Mouse (Mus musculus) adrenal gland, adult 8-10 months (tissue): ENCODE data around the gene Mgll. TPM values are rescaled to one million over a fixed set of nuclear protein-coding genes. Genes with fewer than 3 reads are reported as not detected.

Experiments
- DNase-seq: peaks from one replicate; pipeline ENCODE4 v3.0.0; 2022
- total RNA-seq, 4 experiments: library from RNA; stranded (reverse); gene quantifications; 2 replicates each; pipeline ENCODE4 v1.2.4; 2022

The Mgll gene
- total RNA-seq, 4 experiments from 2014 or later = 99.2 to 165 (median 135) TPM

DNA sequence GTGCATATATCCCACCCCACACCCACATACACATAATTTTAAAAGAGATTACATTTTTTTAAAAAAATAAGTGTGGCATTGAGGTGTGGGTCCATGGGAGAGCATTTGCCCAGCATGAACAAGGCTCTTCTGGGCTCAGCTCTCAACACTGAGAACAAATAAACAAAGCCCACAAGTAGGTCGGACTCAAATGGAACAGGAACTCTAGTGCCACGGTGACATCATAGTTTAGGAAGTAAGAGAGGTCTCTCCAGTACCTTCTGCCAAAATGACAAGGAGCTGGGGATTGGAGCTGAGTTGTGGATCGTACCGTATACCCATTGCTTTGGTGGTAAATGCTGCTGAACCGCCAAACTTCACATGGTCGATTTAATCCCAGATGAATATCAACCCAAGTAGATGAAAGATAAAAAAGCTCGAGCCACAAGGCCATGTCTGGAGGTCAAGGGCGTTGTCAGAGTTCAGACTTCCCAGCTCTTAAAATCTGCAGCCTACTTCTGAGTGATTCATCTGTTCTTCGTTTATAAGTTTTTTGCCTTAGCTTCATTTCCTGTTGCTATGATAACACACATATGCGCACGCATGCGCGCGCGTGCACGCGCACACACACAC is 80.9 kb downstream of the Mgll start:
- DNase-seq = peak; percentile 66

DNA sequence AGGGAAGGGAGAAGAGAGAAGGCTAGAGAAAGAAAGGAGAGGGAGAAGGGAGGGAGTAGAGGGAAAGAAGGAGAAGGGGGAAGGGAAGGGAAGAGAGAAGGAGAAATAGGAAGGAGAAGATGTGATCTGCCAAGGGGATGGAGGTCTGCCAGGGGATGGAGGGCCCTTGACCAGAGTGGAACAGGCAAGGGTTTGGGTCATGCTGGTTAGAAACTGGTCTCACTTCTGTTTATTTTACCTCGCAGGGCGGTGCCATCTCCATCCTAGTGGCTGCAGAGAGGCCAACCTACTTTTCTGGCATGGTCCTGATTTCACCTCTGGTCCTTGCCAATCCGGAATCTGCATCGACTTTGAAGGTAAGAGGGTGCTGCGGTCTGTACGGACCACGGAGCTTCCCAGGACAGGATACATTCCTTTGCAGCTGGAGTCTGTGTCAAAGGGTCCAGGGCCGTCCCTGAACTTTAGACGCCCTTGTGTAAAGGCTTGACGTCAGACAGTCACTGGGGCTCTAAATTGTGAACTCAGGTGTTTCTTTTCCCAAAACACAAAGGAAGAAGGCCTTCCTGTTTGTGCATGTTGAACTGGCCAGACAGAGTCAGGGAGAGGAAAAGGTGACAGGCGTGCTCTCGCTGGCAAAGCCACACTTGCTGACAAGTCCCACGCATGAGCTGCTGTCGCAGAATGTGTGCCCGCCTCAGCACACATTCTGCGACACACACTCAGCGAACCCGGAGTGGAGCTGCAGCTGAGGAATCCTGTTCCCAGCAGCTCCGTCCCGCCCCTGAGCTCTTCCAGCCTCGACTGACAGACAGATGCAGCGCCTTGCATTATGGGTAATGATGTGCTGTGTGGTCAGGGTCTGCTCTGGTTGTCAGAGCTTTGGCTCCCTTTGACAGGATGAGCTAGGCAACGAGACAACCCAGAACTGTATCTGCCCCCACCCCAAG is 85.2 kb downstream of the Mgll start:
- DNase-seq = no peak

DNA sequence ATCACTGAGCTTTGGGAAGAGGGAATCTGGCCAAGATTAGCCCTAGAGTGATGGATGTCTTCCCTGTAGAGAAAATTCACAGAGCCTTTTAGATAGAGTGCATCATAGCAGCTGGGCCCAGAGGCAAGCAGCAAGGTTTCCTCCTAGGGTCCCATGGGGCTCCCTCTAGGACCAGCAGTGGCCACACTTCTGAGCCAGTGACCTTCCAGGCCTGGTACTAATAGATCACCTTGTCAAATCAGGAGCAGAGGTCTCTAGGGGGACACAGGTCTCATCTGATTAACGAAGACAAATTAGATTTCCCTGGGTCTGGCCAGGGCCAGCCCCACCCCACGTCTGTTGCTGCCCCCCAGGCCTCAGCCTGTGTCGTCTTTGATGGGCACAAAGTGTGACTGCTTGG is 86.1 kb downstream of the Mgll start:
- DNase-seq = no peak

DNA sequence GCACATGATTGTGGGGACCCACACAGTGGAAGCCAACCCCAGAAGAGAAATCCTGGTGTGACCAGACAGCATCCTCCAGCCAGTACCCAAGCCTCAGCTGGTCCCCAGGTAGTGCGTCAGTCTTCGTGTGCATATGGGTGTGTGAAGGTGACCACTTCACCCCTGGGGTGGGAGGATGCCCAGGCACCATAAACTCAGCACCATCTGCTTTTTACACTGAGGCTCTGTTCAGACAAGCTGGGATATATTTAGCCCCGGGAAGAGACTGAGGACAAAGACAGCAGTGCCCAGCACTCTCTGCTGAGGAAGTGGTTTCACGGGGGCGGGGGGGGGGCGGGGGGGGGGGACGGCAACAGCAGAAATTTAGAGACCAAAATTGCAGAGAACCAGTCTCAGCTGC is 87.2 kb downstream of the Mgll start:
- DNase-seq = no peak

DNA sequence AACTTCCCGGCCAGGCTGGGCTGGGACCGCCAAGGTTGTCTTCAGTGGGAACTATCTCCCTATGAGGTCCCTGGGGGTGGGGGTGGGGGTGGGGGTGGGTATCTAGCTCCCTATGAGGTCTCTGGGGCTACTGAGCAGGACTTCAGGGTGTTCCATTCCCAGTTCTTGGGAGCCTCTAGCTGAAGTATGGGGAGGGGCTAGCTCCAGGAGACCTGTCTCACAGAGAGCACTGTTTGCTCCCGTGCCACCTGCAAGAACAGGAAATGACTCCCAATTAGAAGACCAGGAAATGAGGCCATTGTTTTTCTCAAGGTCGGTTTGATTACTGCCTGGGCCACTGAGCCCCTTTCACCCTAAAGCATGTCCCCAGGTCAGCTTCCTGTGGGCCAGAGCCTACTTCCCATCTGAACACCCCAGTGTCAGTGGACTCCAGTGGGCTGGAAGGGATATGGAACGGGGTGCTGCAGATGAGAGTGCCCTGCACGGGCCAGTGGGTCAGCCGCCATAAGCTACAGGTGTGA is 87.7 kb downstream of the Mgll start:
- DNase-seq = no peak

DNA sequence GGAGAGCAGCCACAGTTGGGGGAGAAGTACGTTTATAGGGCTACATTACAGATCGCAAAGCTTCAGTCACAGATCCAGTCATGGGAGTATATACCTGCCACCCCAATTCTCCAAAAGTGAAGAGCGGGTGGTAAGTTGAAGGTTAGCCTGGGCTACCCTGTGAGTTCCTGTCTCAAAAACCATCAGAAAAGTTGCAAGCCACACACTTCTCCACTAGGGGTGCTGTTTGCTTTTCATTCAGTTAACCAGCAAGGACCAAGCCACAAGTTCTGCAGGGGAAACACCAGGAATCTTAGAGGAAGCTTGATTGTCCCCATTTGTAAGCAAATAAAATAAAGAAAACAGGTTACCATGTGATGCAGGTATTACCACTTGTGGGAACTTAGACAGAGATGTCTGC is 88.7 kb downstream of the Mgll start:
- DNase-seq = no peak

DNA sequence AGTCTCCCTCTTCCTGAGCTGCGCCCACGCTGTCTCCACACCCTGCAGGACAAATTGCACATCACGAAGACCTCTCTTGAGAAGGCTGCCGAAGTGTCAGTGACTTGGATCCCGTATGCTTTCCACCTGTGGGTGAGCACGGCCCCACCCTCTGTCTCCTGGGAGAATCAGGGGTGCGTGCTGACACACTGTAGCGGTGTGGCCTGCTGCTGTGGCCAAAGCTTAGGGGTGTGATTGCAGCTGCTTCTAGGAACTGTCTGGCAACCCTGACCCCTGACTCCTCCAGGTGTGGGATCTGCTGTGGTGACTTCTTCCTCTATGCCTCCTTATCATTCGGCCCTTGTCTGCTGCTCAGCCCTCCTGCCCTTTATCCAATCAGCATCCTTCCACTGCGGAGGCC is 89.6 kb downstream of the Mgll start:
- DNase-seq = no peak

DNA sequence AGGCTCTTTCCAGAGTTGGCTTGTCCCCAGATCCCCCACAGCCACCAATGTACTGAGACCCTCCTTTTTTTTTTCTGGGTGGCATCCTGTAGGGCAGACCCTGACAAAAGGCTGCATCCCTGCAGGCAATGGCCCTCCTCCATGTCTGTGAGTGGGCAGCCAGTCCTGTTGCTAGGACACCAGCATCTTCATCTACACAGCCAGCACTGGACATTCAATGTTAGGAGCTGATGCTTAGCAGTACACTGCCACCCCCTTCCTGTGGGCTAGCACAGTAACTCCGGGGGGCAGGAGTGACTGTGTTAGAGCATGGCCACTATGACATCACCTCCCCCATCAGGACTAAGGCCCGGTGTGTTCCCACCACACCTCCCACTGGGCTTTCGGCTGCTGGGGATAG is 90.8 kb downstream of the Mgll start:
- DNase-seq = no peak

DNA sequence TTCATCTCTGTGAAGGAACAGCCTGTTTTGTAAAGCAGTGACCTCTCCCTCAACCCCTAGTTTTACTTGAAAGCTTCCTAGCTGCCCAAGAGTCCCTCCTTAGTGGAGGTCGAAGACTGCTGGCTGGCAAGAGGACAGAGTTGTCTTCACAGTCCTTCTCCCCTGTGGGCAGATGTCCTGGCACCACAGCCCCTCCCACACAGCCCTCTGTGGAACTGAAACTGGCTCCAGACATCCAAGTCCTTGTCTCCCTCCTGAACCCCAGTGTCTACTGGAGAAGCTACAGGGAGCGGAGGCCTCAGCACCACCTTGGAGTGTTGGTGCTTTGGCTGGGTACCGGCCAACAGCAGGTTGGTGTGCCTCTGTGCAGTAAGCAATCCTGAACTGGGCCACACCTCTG is 91.3 kb downstream of the Mgll start:
- no peak for DNase-seq

DNA sequence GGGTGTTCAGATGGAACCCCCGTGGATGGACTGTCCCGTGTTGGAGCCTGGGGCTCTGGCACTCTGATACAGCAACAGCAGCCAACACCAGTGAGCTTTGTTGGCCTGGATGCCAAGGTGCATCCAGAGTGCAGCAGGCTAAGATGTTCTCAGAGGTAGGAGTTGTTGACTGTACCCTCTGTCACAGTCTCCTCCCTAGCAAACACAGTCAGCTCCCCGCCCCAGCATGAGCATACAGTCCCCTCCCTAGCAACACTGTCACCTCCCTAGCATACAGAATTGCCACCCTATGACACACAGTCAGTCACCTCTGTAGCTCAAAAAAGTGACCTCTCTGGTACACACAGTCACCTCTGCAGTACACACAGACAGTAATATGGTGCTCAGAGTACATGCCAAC is 92.7 kb downstream of the Mgll start:
- no peak for DNase-seq

DNA sequence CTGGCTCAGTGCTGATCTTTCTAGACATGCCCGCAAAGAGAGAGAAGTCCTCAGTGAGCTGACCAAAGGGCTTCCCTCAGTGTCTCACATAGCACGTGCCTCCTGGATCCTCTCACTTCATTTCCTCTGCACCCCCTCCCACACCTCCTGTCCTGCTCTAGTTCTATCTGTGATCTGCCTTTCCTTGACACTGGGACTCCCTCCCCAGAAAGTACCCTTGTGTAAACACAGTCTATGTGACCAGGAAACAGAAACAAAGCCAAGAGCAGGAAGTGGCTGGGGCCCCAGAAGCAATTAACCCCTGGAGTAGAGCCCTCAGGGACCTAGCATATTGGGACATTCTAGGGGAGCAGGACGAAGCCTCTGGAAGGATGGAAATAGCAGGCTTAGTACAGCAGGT is 96.6 kb downstream of the Mgll start:
- no peak for DNase-seq

DNA sequence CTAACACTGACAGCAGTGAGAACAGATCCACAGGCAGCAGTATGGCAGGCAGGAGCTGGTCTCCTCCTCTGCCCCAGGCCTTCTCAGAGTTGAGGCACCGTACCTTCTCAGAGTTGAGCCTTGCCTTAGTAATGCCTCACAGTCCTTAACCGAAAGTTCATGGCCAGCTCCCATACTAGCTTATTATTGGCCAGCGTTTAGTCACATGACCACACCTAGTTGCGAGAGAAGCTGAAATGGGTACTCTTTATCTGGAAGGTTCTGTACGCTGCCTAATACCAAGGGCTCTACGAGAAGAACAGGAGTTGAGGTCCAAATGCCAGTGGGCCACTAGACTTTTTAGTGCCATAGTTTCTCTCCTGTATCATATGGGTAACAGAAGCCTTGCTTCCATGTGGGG is 97.1 kb downstream of the Mgll start:
- DNase-seq = no peak

DNA sequence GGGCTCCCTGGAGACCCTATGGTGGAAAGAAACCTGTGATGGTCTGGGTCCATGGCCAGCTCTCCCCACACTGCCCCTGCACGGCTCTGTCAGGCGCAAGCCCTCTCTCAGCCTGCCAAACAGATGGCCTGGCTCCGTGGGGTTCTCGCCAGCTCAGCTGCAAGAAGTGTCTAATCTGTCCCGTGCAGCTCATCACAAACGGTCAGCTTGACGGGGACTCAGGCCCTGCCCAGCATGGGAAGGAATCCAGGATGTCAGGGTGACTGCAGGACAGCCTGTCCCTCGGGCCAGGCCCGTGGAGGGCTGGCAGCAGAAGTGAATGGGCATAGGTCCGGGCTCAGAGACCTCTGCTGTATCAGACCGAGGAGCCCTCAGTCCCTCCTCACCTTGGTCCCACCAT is 97.7 kb downstream of the Mgll start:
- DNase-seq = peak; percentile 74

DNA sequence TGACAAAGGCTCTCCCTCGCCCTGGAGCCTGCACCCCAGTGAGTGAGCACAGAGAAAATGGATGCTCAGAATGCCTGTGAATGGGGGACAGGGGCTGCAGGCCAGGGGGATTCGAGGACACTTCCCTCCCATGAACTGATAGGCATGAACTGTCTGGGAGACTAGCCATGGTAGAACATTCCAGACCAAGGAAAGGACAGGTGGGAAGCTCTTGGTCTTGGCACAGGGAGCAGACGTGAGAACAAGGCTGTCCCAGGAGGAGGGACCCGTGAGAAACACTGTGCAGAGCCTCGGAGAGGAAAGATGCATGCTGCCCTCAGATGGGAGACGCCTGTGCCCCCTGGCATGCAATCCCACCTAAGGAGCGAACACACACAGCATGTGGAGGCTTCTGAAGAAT is 100.0 kb downstream of the Mgll start:
- DNase-seq = no peak

DNA sequence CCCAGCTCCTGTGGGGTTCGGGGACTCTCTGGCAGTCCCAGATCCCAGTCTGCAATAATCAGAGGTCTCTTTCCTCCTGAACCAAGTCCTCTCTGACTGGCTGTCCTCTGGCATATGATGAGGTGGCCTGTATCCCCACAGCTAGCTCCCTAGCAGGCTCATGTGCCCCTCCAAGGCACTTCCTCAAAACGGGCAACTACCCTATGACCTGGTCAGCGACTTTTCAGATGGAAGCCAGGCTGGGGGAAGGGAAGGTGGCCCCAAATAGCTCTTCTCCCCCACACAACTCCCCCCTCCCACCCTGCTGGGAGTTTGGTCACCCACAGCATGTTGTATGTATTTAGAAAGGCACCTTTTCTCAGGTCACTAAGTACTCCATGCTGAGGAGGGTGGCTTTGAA is 101.9 kb downstream of the Mgll start:
- no peak for DNase-seq

DNA sequence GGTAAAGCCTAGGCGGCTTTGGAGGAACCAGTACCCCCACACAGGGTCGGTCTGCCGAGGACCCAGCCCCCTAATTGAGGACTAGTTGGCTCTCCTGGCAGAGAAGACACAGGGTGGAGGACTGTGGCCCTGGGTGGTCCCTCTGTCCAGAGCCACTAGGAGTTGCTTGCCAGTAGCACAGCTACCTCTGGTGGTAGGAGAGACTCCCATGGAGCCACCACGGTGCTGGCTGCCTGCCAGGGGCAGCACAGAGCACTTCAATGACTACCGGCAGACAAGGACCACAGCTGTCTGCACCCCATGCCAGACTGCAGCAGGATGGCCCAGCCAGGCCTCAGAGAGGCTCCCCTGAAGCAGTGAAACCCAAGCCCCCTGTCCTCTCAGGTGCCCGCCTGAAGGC is 102.3 kb downstream of the Mgll start:
- peak; percentile 64 for DNase-seq

DNA sequence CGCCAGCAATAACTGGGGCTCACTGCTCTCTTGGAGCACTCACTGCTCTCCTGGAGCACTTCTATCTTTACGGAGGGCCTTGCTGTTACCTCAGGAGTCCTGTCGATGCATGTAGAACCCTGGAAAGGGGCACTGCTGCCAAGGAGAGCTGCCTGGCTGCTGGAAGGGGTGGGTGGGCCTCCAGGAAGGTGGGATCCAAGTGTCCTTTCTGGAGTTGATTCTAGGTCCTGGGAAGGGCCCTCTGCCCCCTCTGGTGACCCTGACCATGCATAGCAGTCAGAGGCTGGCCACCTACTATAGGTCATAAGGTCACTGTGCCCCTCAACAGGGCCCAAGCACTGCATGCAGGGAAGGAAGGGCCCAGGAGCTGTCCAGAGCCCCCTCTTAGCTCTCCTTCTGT is 102.8 kb downstream of the Mgll start:
- no peak for DNase-seq

DNA sequence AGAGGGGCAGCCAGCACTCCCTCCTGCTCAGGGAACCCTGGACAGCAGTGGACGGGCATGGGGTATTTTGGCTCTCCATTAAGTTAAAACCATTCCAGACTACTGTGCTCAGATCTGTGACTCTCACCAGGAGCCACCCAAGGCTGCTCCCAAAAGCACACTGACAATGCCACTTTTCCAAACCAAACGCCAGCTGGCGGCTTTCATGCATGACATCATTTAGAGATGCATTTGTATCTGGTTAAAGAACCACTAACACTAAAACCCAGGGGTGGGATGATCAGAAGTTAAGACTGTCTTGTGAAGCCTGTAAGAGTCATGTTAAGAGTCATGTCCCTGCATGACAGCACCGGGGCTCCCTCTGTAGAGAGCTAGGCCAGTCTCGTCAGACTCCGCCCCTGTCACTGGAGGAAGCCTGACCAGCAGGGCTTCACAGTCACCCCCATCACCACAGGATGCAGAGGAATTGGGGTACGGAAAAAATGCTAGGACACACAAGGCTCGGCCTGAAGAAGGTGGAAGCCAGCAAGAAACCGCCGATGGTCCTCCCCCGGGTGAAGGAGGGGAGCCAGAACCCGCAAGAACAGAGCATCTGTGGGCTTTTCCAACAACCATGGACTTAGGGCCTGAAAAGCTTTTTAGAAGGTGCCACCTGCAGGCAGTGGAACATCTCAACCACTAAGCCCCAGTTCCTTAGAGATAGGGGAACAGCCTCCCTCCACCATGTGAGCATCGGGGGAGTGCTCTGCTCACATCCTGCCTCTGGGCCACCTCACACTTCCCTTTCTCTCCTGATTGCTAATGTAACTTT is 103.4 kb downstream of the Mgll start:
- DNase-seq = no peak

DNA sequence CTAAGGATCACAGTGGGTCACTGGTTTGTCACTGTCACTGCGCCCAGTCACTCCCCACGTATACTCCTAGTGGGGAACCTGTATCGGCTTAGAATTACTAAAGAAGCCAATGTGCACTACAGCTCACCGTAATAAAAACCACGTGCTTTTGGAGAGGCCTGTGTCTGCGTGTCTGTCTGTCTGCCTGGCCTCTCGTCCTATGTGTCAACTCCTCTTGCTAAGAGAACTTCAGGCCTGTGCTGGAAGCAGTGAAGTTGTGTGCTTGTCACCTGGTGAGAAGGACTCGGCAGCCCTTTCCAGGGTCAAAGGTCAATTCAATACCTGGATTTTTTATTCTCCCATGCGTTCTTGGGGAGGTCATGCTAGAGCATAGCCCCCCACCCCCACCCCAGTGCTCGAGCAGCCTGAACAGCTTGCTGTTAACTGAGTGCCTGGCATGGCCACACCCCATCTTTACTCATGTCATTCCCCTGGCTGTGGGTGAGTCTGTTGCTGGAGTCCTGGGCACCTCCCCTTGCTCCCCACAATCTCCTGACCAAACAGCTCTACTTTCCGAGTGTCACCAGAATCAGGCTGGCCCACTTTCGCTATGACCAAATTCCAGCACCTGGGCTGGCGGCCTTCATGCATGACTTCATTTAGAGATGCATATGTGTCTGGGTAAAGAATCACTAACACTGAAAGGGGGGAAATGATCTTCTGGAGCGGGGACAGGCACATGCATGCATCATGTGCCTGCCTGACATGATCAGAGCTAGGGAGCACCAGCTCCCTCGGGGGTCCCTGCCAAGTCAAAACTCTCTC is 104.2 kb downstream of the Mgll start:
- DNase-seq = no peak

DNA sequence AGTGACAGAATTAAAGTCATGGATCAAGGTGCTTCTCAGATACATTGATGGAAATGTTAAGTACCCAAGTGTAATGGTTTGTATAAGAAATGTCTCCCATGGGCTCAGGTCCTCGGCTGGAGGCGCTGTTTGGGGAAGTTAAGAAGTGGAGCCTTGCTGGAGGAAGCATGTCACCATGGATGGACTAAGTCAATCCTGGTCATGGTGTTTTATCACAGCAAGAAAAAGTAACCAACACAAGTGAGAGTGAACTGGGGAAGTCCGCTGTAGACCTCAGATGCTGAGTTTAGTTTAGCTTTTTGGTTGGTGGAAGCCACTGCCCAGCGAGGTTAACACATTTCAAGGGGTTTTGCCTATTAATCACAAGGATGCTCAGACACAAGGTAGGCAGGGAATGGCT is 105.4 kb downstream of the Mgll start:
- no peak for DNase-seq

DNA sequence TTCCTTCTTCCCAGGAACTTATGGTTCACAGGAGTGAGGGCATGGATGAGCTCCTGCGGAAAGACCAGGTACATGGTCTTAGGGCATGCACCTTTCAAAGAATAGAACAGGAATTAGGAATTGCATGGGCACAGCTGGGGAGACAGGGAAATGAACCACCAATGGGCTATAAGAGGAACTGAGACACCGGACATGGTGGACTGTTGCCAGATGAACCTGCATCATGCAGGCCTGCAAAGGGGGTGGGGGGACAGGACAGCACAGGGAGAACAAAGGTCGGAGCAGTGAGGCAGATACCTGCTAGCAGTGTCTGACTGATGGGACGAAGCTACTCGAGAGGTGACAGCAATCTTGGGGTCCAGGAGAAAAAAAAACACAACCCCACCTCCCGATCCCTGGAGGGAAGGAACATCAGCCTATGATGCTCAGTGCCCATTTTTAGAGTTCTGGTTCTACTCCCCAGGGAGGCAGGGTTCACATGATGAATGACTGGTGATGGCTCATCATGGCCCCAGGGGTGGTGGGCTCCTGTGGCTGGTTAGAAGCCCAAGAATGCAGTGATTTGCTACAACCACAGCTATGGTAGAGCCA is 106.0 kb downstream of the Mgll start:
- DNase-seq = no peak

DNA sequence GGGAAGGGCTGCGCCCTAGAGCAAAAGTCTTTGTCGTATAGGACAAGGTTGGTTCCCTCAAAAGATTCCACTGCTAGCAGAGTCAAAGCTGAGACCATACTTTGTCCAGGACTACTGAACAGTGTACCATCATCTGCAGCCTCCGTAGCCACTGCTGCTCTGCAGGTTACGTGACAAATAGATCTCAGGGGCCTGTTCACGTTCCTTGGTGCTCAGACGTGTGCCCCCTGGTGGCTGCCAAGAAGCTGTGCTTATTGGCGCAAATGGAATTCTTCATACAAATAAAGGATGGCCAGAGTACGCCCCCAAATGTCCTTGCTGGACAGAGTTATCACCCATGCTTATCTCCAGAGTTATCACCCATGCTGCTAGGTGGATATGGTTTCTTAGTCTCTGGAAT is 107.2 kb downstream of the Mgll start:
- no peak for DNase-seq
